Mouse (Mus musculus) embryonic facial prominence, embryonic 13.5 days (tissue): Measurements from ENCODE around the gene Xaf1. TPM values are rescaled to one million over a fixed set of nuclear protein-coding genes. Genes with fewer than 3 reads are reported as not detected.
A peak's percentile ranks its signal among the peaks of the same experiment; 100 is the strongest.
"Not testable (repeated sequence)": the region's sequence is repeated elsewhere in the genome, so short reads cannot be mapped to it uniquely, and the experiment has no call there.

Source experiments
- ATAC-seq: fragments of 200-750 bp; cut with Nextera tagmentation; 2 replicates; pipeline ENCODE4 v1.8.0; 2017; ENCODE audit warnings: low read depth; ENCODE audit not compliant: insufficient number of reproducible peaks, insufficient read depth, low FRiP score, low TSS enrichment
- H3K27ac ChIP-seq: fragments of 300-500 bp; sonication (generic); 2 replicates; pipeline ENCODE4 v1.5.1; 2015; ENCODE audit warnings: moderate library complexity, mild to moderate bottlenecking, inconsistent platforms
- H3K27me3 ChIP-seq: fragments of 300-500 bp; sonication (generic); 2 replicates; pipeline ENCODE4 v1.6.1; 2015; ENCODE audit warnings: mild to moderate bottlenecking, inconsistent platforms
- H3K36me3 ChIP-seq: fragments of 300-500 bp; sonication (generic); 2 replicates; pipeline ENCODE4 v1.6.1; 2015; ENCODE audit warnings: mild to moderate bottlenecking, inconsistent platforms
- H3K4me1 ChIP-seq: fragments of 300-500 bp; sonication (generic); 2 replicates; pipeline ENCODE4 v1.6.1; 2015; ENCODE audit warnings: inconsistent platforms
- H3K4me2 ChIP-seq: fragments of 300-500 bp; sonication (generic); 2 replicates; pipeline ENCODE4 v1.6.1; 2015; ENCODE audit warnings: moderate library complexity, mild to moderate bottlenecking, inconsistent platforms
- H3K4me3 ChIP-seq: fragments of 300-500 bp; sonication (generic); 2 replicates; pipeline ENCODE4 v1.5.1; 2015; ENCODE audit warnings: mild to moderate bottlenecking, inconsistent platforms
- H3K9ac ChIP-seq: fragments of 300-500 bp; sonication (generic); 2 replicates; pipeline ENCODE4 v1.6.1; 2015; ENCODE audit warnings: mild to moderate bottlenecking, inconsistent platforms
- H3K9me3 ChIP-seq: fragments of 300-500 bp; sonication (generic); 2 replicates; pipeline ENCODE4 v1.6.1; 2016; ENCODE audit warnings: inconsistent platforms
- WGBS: fragments of 180-500 bp; shearing (Covaris S2); methylation state at CpG from one replicate; pipeline ENCODE4 v1.1.7; 2015; ENCODE audit warnings: mixed read lengths; 5-methylcytosine and 5-hydroxymethylcytosine counted together
- polyA plus RNA-seq: library from polyadenylated mRNA; unstranded; fragments of >200 nt; fragmentation: Nextera tagmentation; extraction: Ambion mirVana; gene quantifications from 2 replicates; pipeline ENCODE4 v1.2.1, GENCODE M21; 2015

Gene Xaf1
- polyA plus RNA-seq, 1 experiment from 2014 or later = 2.3 TPM

GRCm38 (mm10) chr11:72318026-72318425, 16.6 kb downstream of the Xaf1 start:
- H3K36me3 ChIP-seq = no peaks in the 10 kb centered on the region
- ATAC-seq = no peak
- WGBS = 73% methylated on average over 5 of the region's 5 CpGs
- H3K4me1 ChIP-seq = peaks cover 6% of the 10 kb centered on the region
- H3K27me3 ChIP-seq = peaks cover 38% of the 10 kb centered on the region
- H3K4me2 ChIP-seq = no peak overlapping the region
- no peak overlapping the region for H3K4me3 ChIP-seq
- no peak overlapping the region for H3K27ac ChIP-seq
- no peaks in the 10 kb centered on the region for H3K9me3 ChIP-seq
- H3K9ac ChIP-seq = no peak overlapping the region

GRCm38 (mm10) chr11:72324431-72324830, 23.0 kb downstream of the Xaf1 start:
- Histone ChIP-seq H3K4me3 (no peak overlapping the region), H3K27ac (no peak overlapping the region), H3K27me3 (peaks cover under 1% of the 10 kb centered on the region; the same call in 1 of the 2 replicates), H3K4me1 (no peaks in the 10 kb centered on the region), H3K9me3 (no peaks in the 10 kb centered on the region), H3K9ac (no peak overlapping the region), H3K36me3 (no peaks in the 10 kb centered on the region), H3K4me2 (no peak overlapping the region)
- no peak for ATAC-seq
- WGBS = 73% methylated on average over 3 of the region's 3 CpGs

- ATAC-seq = no peak
- Histone ChIP-seq H3K9ac (no peak overlapping the region), H3K4me3 (no peak overlapping the region), H3K36me3 (no peaks in the 10 kb centered on the region), H3K4me1 (no peaks in the 10 kb centered on the region), H3K27me3 (no peaks in the 10 kb centered on the region), H3K4me2 (no peak overlapping the region), H3K27ac (no peak overlapping the region), H3K9me3 (no peaks in the 10 kb centered on the region)
- 85% methylated on average over 4 of the region's 4 CpGs for WGBS
Measured at GRCm38 (mm10) chr11:72325701-72326100, 24.3 kb downstream of the Xaf1 start.

GRCm38 (mm10) chr11:72332951-72333667, 31.7 kb downstream of the Xaf1 start:
- H3K9ac ChIP-seq = no peak overlapping the region
- no peak overlapping the region for H3K27ac ChIP-seq
- no peaks in the 10 kb centered on the region for H3K9me3 ChIP-seq
- ATAC-seq = no peak
- H3K4me2 ChIP-seq = no peak overlapping the region
- peaks cover 7% of the 10 kb centered on the region for H3K4me1 ChIP-seq
- 42% methylated on average over 9 of the region's 9 CpGs for WGBS
- no peak overlapping the region for H3K4me3 ChIP-seq
- no peaks in the 10 kb centered on the region for H3K36me3 ChIP-seq
- H3K27me3 ChIP-seq = no peaks in the 10 kb centered on the region

DNA sequence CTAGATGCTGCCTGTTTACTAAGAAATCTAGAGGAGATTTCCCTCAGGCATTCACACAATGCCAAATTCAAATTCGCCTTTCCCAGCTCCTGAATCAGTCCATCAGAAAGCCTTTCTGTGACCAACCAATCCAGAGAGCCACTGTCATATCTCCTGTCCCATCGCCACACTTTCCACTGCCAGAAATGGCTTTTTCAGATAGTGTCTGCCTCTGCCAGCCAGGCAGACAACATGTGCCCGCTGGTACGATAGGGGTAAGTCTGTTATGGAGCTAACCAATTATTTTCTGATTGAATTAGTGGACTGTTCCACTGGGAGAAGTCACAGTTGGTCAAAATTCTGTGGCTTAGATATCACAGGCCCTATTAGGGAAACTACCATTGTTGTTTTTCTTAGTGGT, 33.2 kb downstream of the Xaf1 start:
- Histone ChIP-seq H3K9me3 (no peaks in the 10 kb centered on the region), H3K4me1 (peaks cover 18% of the 10 kb centered on the region), H3K27me3 (no peaks in the 10 kb centered on the region), H3K27ac (no peak overlapping the region), H3K4me2 (no peak overlapping the region), H3K4me3 (no peak overlapping the region), H3K36me3 (no peaks in the 10 kb centered on the region), H3K9ac (no peak overlapping the region)
- ATAC-seq = no peak
- WGBS = 76% methylated on average over 4 of the region's 4 CpGs

- no peak for ATAC-seq
- H3K27me3 ChIP-seq = no peaks in the 10 kb centered on the region
- 83% methylated on average over 8 of the region's 8 CpGs for WGBS
- H3K9ac ChIP-seq = no peak overlapping the region
- H3K4me2 ChIP-seq = no peak overlapping the region
- H3K36me3 ChIP-seq = no peaks in the 10 kb centered on the region
- H3K9me3 ChIP-seq = no peaks in the 10 kb centered on the region
- H3K4me1 ChIP-seq = peaks cover 18% of the 10 kb centered on the region
- no peak overlapping the region for H3K4me3 ChIP-seq
- no peak overlapping the region for H3K27ac ChIP-seq
Measured at GRCm38 (mm10) chr11:72336726-72337125, 35.3 kb downstream of the Xaf1 start.

DNA sequence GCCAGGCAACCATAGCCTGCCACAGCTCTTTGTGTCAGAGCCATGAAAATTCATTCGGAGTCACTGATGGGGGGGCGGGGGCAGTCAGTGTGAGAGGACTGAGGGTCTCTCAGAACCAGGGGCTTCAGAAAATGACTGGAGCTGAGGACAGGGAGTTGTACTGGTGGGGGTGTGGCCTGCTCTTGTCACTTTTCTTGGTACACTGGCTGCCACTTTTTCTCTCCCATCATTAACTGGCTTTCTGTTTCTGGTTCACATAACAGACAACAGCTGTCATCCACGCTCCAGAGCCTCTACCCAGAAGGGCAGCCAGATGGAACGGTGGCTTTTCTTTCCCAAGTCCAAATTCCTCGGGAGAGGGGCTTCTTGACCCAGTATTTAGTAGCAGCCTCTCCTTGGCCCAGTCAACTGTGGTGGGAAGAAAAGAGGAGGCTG, 37.0 kb downstream of the Xaf1 start:
- peaks cover 14% of the 10 kb centered on the region for H3K4me1 ChIP-seq
- H3K9ac ChIP-seq = no peak overlapping the region
- no peaks in the 10 kb centered on the region for H3K27me3 ChIP-seq
- H3K4me3 ChIP-seq = no peak overlapping the region
- H3K27ac ChIP-seq = no peak overlapping the region
- no peak for ATAC-seq
- 42% methylated on average over 5 of the region's 5 CpGs for WGBS
- no peak overlapping the region for H3K4me2 ChIP-seq
- H3K36me3 ChIP-seq = no peaks in the 10 kb centered on the region
- H3K9me3 ChIP-seq = no peaks in the 10 kb centered on the region

DNA sequence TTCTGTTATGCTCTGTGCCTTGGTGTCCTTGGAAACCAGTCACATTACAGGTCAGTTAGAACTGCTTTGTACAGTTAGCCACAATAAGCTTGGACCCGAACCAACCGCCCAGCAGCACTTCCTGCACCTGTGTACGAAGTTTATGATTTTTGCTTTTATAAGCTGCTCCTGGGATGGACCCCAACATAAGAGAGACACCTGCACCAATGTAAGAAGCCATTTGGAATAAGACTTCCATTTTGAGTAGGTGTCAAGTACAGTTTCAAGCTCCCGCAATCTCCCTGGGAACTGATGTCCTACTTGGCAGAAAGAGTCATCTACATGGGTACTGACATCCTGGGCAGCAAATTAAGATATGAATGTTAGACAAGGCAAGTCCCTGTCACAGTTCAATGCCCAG, 38.3 kb downstream of the Xaf1 start:
- Histone ChIP-seq H3K4me3 (no peak overlapping the region), H3K4me2 (no peak overlapping the region), H3K9ac (no peak overlapping the region), H3K4me1 (peaks cover 14% of the 10 kb centered on the region), H3K36me3 (no peaks in the 10 kb centered on the region), H3K9me3 (no peaks in the 10 kb centered on the region), H3K27ac (no peak overlapping the region), H3K27me3 (no peaks in the 10 kb centered on the region)
- 82% methylated on average over 4 of the region's 4 CpGs for WGBS
- ATAC-seq = no peak

DNA sequence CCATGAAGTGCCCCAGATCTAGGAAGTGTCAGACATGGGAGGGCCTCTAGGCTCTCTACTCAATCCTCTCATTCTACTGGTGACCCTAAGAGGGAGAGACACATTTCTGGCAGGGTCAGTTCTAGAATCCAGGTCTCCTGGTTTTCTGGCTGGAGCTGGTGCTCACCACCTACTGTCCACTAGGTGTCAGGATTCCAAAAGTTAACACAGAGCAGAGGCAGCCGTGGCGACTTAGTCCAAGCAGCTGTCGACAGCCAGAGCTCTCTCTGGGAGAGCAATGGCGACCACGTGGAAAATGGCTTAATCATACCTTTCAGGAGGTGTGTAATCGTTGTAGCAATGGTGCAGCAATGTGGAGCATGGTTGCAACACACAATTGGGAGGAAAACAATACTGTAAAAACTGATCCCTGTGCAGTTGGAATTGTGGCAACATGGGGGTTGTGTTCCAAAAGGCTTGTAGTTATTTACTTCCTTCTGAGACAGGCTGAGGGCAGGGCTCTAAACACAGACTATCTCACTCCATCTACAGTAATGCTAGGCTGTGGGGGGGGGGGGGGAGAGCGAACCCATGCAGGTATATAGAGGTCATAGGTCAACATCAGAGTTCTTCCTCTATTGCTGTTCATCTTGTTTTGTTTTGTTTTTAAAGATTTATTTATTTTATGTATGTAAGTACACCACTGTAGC, 41.3 kb downstream of the Xaf1 start:
- 7% methylated on average over 7 of the region's 7 CpGs for WGBS
- Histone ChIP-seq H3K4me3 (no peak overlapping the region), H3K36me3 (no peaks in the 10 kb centered on the region), H3K4me1 (peaks cover 14% of the 10 kb centered on the region), H3K9me3 (no peaks in the 10 kb centered on the region), H3K27me3 (no peaks in the 10 kb centered on the region), H3K9ac (no peak overlapping the region), H3K4me2 (peak overlapping the region; percentile 36), H3K27ac (no peak overlapping the region)
- ATAC-seq = no peak; the same call in 1 of the 2 replicates

DNA sequence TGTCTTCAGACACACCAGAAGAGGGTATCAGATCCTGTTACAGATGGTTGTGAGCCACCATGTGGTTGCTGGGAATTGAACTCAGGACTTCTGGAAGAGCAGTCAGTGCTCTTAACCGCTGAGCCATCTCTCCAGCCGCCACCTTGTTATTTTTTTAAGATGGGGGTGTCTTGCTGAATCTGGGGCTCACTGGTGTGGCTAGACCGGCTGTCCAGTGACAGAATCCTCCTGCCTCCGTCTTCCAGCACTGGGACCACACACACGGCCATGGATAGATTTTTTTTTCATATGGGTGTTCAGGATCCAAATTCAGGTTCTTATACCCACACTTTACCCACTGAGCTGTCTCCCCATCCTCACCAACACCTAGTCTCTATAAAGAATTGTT, 41.8 kb downstream of the Xaf1 start:
- H3K4me2 ChIP-seq, H3K36me3 ChIP-seq, H3K9me3 ChIP-seq, H3K9ac ChIP-seq, H3K4me3 ChIP-seq, ATAC-seq, H3K27ac ChIP-seq, H3K27me3 ChIP-seq: not testable (repeated sequence)
- H3K4me1 ChIP-seq = peaks cover 10% of the 10 kb centered on the region
- WGBS = 91% methylated on average over 5 of the region's 5 CpGs

- no peak overlapping the region for H3K4me3 ChIP-seq
- no peak overlapping the region for H3K4me2 ChIP-seq
- 21% methylated on average over 8 of the region's 8 CpGs for WGBS
- no peak for ATAC-seq
- H3K27ac ChIP-seq = no peak overlapping the region
- H3K4me1 ChIP-seq = peaks cover 10% of the 10 kb centered on the region
- no peaks in the 10 kb centered on the region for H3K27me3 ChIP-seq
- H3K9ac ChIP-seq = no peak overlapping the region
- H3K9me3 ChIP-seq = no peaks in the 10 kb centered on the region
- H3K36me3 ChIP-seq = no peaks in the 10 kb centered on the region
Measured at GRCm38 (mm10) chr11:72343904-72344303, 42.5 kb downstream of the Xaf1 start.

DNA sequence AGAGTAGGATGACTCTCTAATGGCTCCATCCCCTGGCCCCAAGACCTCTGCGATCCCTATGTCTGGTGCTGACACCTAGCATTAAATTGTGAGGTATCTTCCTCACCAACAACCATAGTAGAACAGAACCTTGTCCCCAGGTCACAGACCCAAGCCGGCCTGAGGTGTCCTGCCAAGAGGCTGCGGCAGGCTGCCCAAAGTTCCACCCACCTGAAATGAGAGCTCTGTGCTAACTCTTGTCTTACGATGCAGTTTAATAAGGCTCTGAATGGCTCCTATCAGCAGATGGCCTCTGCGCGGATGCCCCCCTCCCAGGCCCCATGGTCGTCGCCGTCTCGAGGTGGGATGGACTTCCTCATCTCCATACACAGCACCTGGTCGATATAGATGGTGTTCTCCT, 43.1 kb downstream of the Xaf1 start:
- 86% methylated on average over 11 of the region's 11 CpGs for WGBS
- Histone ChIP-seq H3K9ac (no peak overlapping the region), H3K9me3 (no peaks in the 10 kb centered on the region), H3K27ac (no peak overlapping the region), H3K4me1 (peaks cover 11% of the 10 kb centered on the region), H3K27me3 (no peaks in the 10 kb centered on the region), H3K4me3 (no peak overlapping the region), H3K36me3 (no peaks in the 10 kb centered on the region), H3K4me2 (no peak overlapping the region)
- ATAC-seq = no peak
